Mouse (Mus musculus) G1E (cell line): ENCODE data around the gene Fut2. TPM values are rescaled to one million over a fixed set of nuclear protein-coding genes. Genes with fewer than 3 reads are reported as not detected.

Experiments used
- ATAC-seq: 2 replicates; pipeline ENCODE4 v1.8.0; 2016; ENCODE audit warnings: mild to moderate bottlenecking; ENCODE audit not compliant: insufficient number of reproducible peaks, poor library complexity, low FRiP score, severe bottlenecking; ENCODE audit errors: extremely low read depth
- DNase-seq: peaks from one replicate; pipeline ENCODE4 v3.0.0; 2012; ENCODE audit warnings: low spot score
- H3K27me3 ChIP-seq: 2 replicates; pipeline ENCODE4 v1.6.1; 2012; ENCODE audit warnings: mild to moderate bottlenecking, low read length, inconsistent platforms; ENCODE audit not compliant: insufficient read depth
- H3K36me3 ChIP-seq: replicated peaks from 2 replicates; pipeline ENCODE3; 2012; ENCODE audit warnings: mild to moderate bottlenecking, inconsistent platforms
- H3K4me1 ChIP-seq: 2 replicates; pipeline ENCODE4 v1.6.1; 2012; ENCODE audit warnings: low read depth, low read length, inconsistent platforms, mixed read lengths; ENCODE audit not compliant: insufficient read depth
- H3K4me3 ChIP-seq: 2 replicates; pipeline ENCODE4 v1.5.1; 2012; ENCODE audit warnings: low read depth, mild to moderate bottlenecking, inconsistent platforms, low read length, moderate library complexity, mixed read lengths
- H3K9me3 ChIP-seq: replicated peaks from 2 replicates; pipeline ENCODE4 v1.6.1; 2012; ENCODE audit warnings: inconsistent platforms
- CTCF ChIP-seq: IDR thresholded peaks from 2 replicates; pipeline ENCODE4 v1.5.1; 2012; ENCODE audit warnings: low read depth, low read length, inconsistent platforms, mixed read lengths
- GATA1 ChIP-seq: IDR thresholded peaks from 2 replicates; pipeline ENCODE4 v1.6.1; 2012; ENCODE audit warnings: borderline replicate concordance, low read length, inconsistent platforms, mixed read lengths
- GATA2 ChIP-seq: IDR thresholded peaks from 2 replicates; pipeline ENCODE4 v1.6.1; 2012; ENCODE audit warnings: low read depth, low read length, inconsistent platforms, borderline replicate concordance
- POLR2AphosphoS5 ChIP-seq: IDR thresholded peaks from 2 replicates; pipeline ENCODE4 v1.6.1; 2012; ENCODE audit warnings: low read depth, low read length, inconsistent platforms; ENCODE audit not compliant: insufficient replicate concordance
- TAL1 ChIP-seq: conservative IDR thresholded peaks from 2 replicates; pipeline ENCODE4 v1.6.1; 2012; ENCODE audit warnings: low read depth, low read length, inconsistent platforms, mixed read lengths
- polyA plus RNA-seq: library from polyadenylated mRNA; stranded (reverse); fragments of >175 nt; gene quantifications from 2 replicates; pipeline ENCODE4 v1.2.3, GENCODE M21; 2012
- total RNA-seq, 2 experiments: library from RNA; stranded (forward) in 1 of 2; stranded (reverse) in 1 of 2; fragments of 200-1000 nt in 1 of 2; fragments of >200 nt in 1 of 2; fragmentation: Nextera tagmentation in 1 of 2; gene quantifications; 2 replicates each; pipeline ENCODE4 v1.2.3; 2014 to 2017

Fut2 gene
- total and polyA plus RNA-seq, 3 experiments: 0.38 TPM; not detected in 2

- TF ChIP-seq CTCF: no peak
- no peak for TF ChIP-seq GATA1
- no peak for TF ChIP-seq GATA2
- peaks cover 49% of the 10 kb centered on the region for H3K27me3 ChIP-seq
- H3K4me1 ChIP-seq: peaks cover 61% of the 10 kb centered on the region
- H3K4me3 ChIP-seq: peak overlapping the region; percentile 38; the same call in 1 of the 2 replicates
- H3K9me3 ChIP-seq: no peaks in the 10 kb centered on the region
- H3K36me3 ChIP-seq: no peaks in the 10 kb centered on the region
- ATAC-seq (no peak), DNase-seq (peak; percentile 60)
Measured at GRCm38 (mm10) chr7:45700301-45701015, 34.3 kb upstream of the Fut2 start.

GRCm38 (mm10) chr7:45699523-45700141 is 33.4 kb upstream of the Fut2 start, which contains the start of gene Car11:
TSS of gene Car11 (plus strand) at chr7:45699843.
- ATAC-seq: no peak
- peaks cover 58% of the 10 kb centered on the region for H3K4me1 ChIP-seq
- no peak for DNase-seq
- H3K4me3 ChIP-seq: peak within 1 kb of the TSS; percentile 38; the same call in 1 of the 2 replicates
- H3K36me3 ChIP-seq: no peaks in the 10 kb centered on the region
- peaks cover 49% of the 10 kb centered on the region for H3K27me3 ChIP-seq
- TF ChIP-seq GATA1 (no peak), GATA2 (no peak), CTCF (no peak), TAL1 (no peak), POLR2AphosphoS5 (no peak)
- no peaks in the 10 kb centered on the region for H3K9me3 ChIP-seq

- Histone ChIP-seq H3K36me3 (no peaks in the 10 kb centered on the region), H3K4me1 (peaks cover 45% of the 10 kb centered on the region), H3K4me3 (no peak overlapping the region), H3K9me3 (0 out of 2 replicates have a peak, but pooled peaks cover 4% of the 10 kb centered on the region), H3K27me3 (peaks cover 52% of the 10 kb centered on the region)
- no peak for DNase-seq
- no peak for TF ChIP-seq GATA1
- no peak for TF ChIP-seq GATA2
- no peak for TF ChIP-seq CTCF
- no peak for TF ChIP-seq TAL1
- TF ChIP-seq POLR2AphosphoS5: no peak
- ATAC-seq: no peak
Measured at GRCm38 (mm10) chr7:45697894-45698293, 31.7 kb upstream of the Fut2 start.

GRCm38 (mm10) chr7:45695098-45695497 is 28.9 kb upstream of the Fut2 start:
- no peak for ATAC-seq
- H3K9me3 ChIP-seq: 0 out of 2 replicates have a peak, but pooled peaks cover 4% of the 10 kb centered on the region
- no peaks in the 10 kb centered on the region for H3K36me3 ChIP-seq
- peaks cover 49% of the 10 kb centered on the region for H3K27me3 ChIP-seq
- DNase-seq: no peak
- H3K4me1 ChIP-seq: peaks cover 21% of the 10 kb centered on the region
- no peak for TF ChIP-seq GATA2
- no peak for TF ChIP-seq CTCF
- TF ChIP-seq GATA1: no peak
- no peak for TF ChIP-seq TAL1
- TF ChIP-seq POLR2AphosphoS5: no peak
- H3K4me3 ChIP-seq: no peak overlapping the region

GRCm38 (mm10) chr7:45693921-45694591 is 27.9 kb upstream of the Fut2 start, which contains the start of gene Sec1:
TSS of gene Sec1 (minus strand) at chr7:45694402.
- no peak for DNase-seq
- Histone ChIP-seq H3K36me3 (no peaks in the 10 kb centered on the region), H3K4me3 (no peak within 1 kb of the TSS), H3K27me3 (peaks cover 49% of the 10 kb centered on the region), H3K9me3 (0 out of 2 replicates have a peak, but pooled peaks cover 4% of the 10 kb centered on the region), H3K4me1 (peaks cover 12% of the 10 kb centered on the region)
- ATAC-seq: no peak
- TF ChIP-seq TAL1 (no peak), GATA2 (no peak), POLR2AphosphoS5 (no peak), GATA1 (no peak), CTCF (no peak)

GRCm38 (mm10) chr7:45692364-45692763 is 26.2 kb upstream of the Fut2 start:
- no peak for TF ChIP-seq GATA2
- no peak for TF ChIP-seq GATA1
- no peak for TF ChIP-seq POLR2AphosphoS5
- no peak for TF ChIP-seq TAL1
- no peak for TF ChIP-seq CTCF
- no peak for ATAC-seq
- Histone ChIP-seq H3K4me1 (peaks cover 8% of the 10 kb centered on the region), H3K36me3 (no peaks in the 10 kb centered on the region), H3K27me3 (peaks cover 47% of the 10 kb centered on the region), H3K4me3 (no peak overlapping the region), H3K9me3 (0 out of 2 replicates have a peak, but pooled peaks cover 4% of the 10 kb centered on the region)
- no peak for DNase-seq
